Mouse (Mus musculus) forebrain, postnatal 0 days (tissue): ENCODE measurements around the gene Lysmd1. TPM values are rescaled to one million over a fixed set of nuclear protein-coding genes. Genes with fewer than 3 reads are reported as not detected.

Experiments
- ATAC-seq: fragments of 200-750 bp; cut with Nextera tagmentation; 2 replicates; pipeline ENCODE4 v1.8.0; 2017; ENCODE audit warnings: mild to moderate bottlenecking, moderate library complexity
- DNase-seq: peaks from one replicate; pipeline ENCODE4 v3.0.0-alpha.2; 2015
- H3K27ac ChIP-seq: fragments of 300-500 bp; sonication (generic); 2 replicates; pipeline ENCODE4 v1.5.1; 2014; ENCODE audit warnings: low read depth, mild to moderate bottlenecking, antibody characterized with exemption, low read length, moderate library complexity, mixed read lengths
- H3K27me3 ChIP-seq: fragments of 300-500 bp; sonication (generic); 2 replicates; pipeline ENCODE4 v1.6.1; 2014; ENCODE audit warnings: mild to moderate bottlenecking, low read length, mixed read lengths; ENCODE audit not compliant: insufficient read depth
- H3K36me3 ChIP-seq: fragments of 300-500 bp; sonication (generic); 2 replicates; pipeline ENCODE4 v1.6.1; 2014; ENCODE audit warnings: mild to moderate bottlenecking, moderate library complexity; ENCODE audit not compliant: insufficient read depth
- H3K4me1 ChIP-seq: fragments of 300-500 bp; sonication (generic); 2 replicates; pipeline ENCODE4 v1.6.1; 2014; ENCODE audit warnings: antibody characterized with exemption; ENCODE audit not compliant: insufficient read depth
- H3K4me2 ChIP-seq: fragments of 300-500 bp; sonication (generic); 2 replicates; pipeline ENCODE4 v1.6.1; 2014; ENCODE audit warnings: low read depth, mild to moderate bottlenecking, moderate library complexity
- H3K4me3 ChIP-seq: fragments of 300-500 bp; sonication (generic); 2 replicates; pipeline ENCODE4 v1.5.1; 2014; ENCODE audit warnings: low read depth, low read length, mixed read lengths
- H3K9ac ChIP-seq: fragments of 300-500 bp; sonication (generic); 2 replicates; pipeline ENCODE4 v1.6.1; 2014; ENCODE audit warnings: mild to moderate bottlenecking
- H3K9me3 ChIP-seq: fragments of 300-500 bp; sonication (generic); 2 replicates; pipeline ENCODE4 v1.6.1; 2016; ENCODE audit warnings: low read length
- CTCF ChIP-seq: sonication (generic); IDR thresholded peaks from 2 replicates; pipeline ENCODE4 v1.5.1; 2016; ENCODE audit warnings: antibody characterized with exemption, control low read depth, low read depth
- WGBS: fragments of 180-500 bp; shearing (Covaris S2); extraction: QIAGEN DNeasy Blood & Tissue Kit; methylation state at CpG from one replicate; pipeline ENCODE4 v1.1.7; 2014; 5-methylcytosine and 5-hydroxymethylcytosine counted together
- microRNA-seq, 2 experiments: library from miRNA; unstranded; fragments of <30 nt; microRNA quantifications; one replicate each; pipeline ENCODE4; 2016
- polyA plus RNA-seq: library from polyadenylated mRNA; unstranded; fragments of >200 nt; fragmentation: Nextera tagmentation; extraction: Ambion mirVana; gene quantifications from 2 replicates; pipeline ENCODE4 v1.2.1, GENCODE M21; 2015
- total RNA-seq: library from RNA; depleted of rRNA; stranded (reverse); fragments of >200 nt; gene quantifications from 2 replicates; pipeline ENCODE4 v1.2.3, GENCODE M21; 2014; rRNA removed

The Lysmd1 gene
- total and polyA plus RNA-seq, 2 experiments from 2014 or later: 39.2 to 45.8 TPM

- H3K9me3 ChIP-seq: no peaks in the 10 kb centered on the region
- TF ChIP-seq CTCF: no peak
- H3K27me3 ChIP-seq: no peaks in the 10 kb centered on the region
- WGBS: 87% methylated on average over 9 of the region's 9 CpGs
- ATAC-seq (no peak), DNase-seq (no peak)
- peaks cover 33% of the 10 kb centered on the region for H3K36me3 ChIP-seq
- H3K4me3 ChIP-seq: no peak overlapping the region
- H3K4me1 ChIP-seq: no peaks in the 10 kb centered on the region
- H3K9ac ChIP-seq: no peak overlapping the region
- H3K4me2 ChIP-seq: no peak overlapping the region
- H3K27ac ChIP-seq: no peak overlapping the region
Observed at GRCm38 (mm10) chr3:95184796-95185577, 51.1 kb downstream of the Lysmd1 start.

DNA sequence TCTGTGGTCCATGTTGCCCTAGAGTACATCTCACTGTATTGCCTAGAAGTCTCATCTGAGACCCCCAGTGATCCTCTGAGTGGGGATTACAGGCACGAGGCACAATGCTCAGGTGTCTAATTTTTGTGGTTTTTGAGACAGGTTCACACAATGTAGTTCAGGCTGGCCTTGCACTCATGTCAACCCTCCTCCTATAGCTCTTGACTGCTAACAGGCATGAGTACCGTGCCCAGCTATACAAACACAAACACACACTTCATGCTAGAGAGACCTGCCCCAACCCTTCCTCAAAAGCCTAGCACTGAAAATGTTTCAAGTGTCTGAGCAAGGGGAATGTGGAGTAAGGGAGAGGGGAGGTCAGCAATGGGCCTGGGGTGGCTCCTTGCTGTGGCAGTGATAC lies 52.2 kb downstream of the Lysmd1 start:
- Histone ChIP-seq H3K9me3 (no peaks in the 10 kb centered on the region), H3K9ac (no peak overlapping the region), H3K27me3 (no peaks in the 10 kb centered on the region), H3K4me3 (no peak overlapping the region), H3K4me1 (no peaks in the 10 kb centered on the region), H3K36me3 (peaks cover 33% of the 10 kb centered on the region), H3K4me2 (no peak overlapping the region), H3K27ac (no peak overlapping the region)
- no peak for TF ChIP-seq CTCF
- ATAC-seq (no peak), DNase-seq (no peak)
- 93% methylated on average over 2 of the region's 2 CpGs for WGBS

DNA sequence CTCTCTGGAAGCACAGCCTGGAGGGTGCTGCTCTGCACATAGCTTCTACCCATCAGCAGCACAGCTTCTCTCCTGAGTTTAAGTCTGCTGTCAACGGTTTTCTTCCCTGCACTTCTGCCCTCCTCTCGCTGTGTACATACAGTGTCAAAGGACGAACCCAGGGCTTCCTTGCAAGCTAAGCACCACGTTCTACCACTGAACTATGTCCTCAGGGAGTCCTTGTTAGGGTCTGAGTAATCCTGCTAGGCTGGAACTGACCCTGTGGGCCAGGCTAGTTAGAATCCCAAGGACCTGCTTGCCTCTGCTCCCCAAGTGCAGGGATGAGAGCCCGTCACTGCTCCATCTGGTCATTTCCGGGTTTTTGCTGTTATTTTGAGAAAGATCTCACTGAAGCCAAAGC lies 53.0 kb downstream of the Lysmd1 start:
- Histone ChIP-seq H3K4me2 (no peak overlapping the region), H3K4me1 (no peaks in the 10 kb centered on the region), H3K4me3 (no peak overlapping the region), H3K27ac (no peak overlapping the region), H3K9me3 (no peaks in the 10 kb centered on the region), H3K9ac (no peak overlapping the region), H3K36me3 (peaks cover 33% of the 10 kb centered on the region), H3K27me3 (no peaks in the 10 kb centered on the region)
- WGBS: 89% methylated on average over 6 of the region's 6 CpGs
- no peak for ATAC-seq
- TF ChIP-seq CTCF: no peak
- no peak for DNase-seq

Small RNA genes within 50 kb of the gene (microRNA-seq; reads per million reads assigned to microRNA genes)
- gene Mir8099-1: 0 reads per million in 2 experiments

Other genes starting within 250 kb of the Lysmd1 start
- gene Psmb4, start 247.1 kb upstream of the Lysmd1 start, total RNA-seq: 341 and 498 TPM in 2 replicates
- gene Psmb4, start 247.1 kb upstream of the Lysmd1 start, polyA plus RNA-seq: 367 and 417 TPM in 2 replicates
- gene Selenbp1, start 201.0 kb upstream of the Lysmd1 start, total RNA-seq: 10.2 and 16.6 TPM in 2 replicates
- gene Selenbp1, start 201.0 kb upstream of the Lysmd1 start, polyA plus RNA-seq: 11.6 and 11.9 TPM in 2 replicates
- 14.8 and 18.7 TPM in 2 replicates for gene Rfx5, start 180.0 kb upstream of the Lysmd1 start, total RNA-seq
- gene Rfx5, start 180.0 kb upstream of the Lysmd1 start, polyA plus RNA-seq: 3.5 and 4.1 TPM in 2 replicates
- 69.9 and 79.8 TPM in 2 replicates for gene Pi4kb, start 159.4 kb upstream of the Lysmd1 start, total RNA-seq
- 24.6 and 25.5 TPM in 2 replicates for gene Pi4kb, start 159.4 kb upstream of the Lysmd1 start, polyA plus RNA-seq
- gene Zfp687, start 118.6 kb upstream of the Lysmd1 start, total RNA-seq: 20.3 and 23.1 TPM in 2 replicates
- gene Zfp687, start 118.6 kb upstream of the Lysmd1 start, polyA plus RNA-seq: 9.8 and 13.1 TPM in 2 replicates
- 203 and 255 TPM in 2 replicates for gene Psmd4, start 91.5 kb upstream of the Lysmd1 start, total RNA-seq
- gene Psmd4, start 91.5 kb upstream of the Lysmd1 start, polyA plus RNA-seq: 278 and 279 TPM in 2 replicates
- 19.5 and 22.6 TPM in 2 replicates for gene Pip5k1a, start 27.2 kb upstream of the Lysmd1 start, total RNA-seq
- gene Pip5k1a, start 27.2 kb upstream of the Lysmd1 start, polyA plus RNA-seq: 13.8 and 14.5 TPM in 2 replicates
- gene Vps72, start 23.1 kb upstream of the Lysmd1 start, total RNA-seq: 88.6 and 92.8 TPM in 2 replicates
- gene Vps72, start 23.1 kb upstream of the Lysmd1 start, polyA plus RNA-seq: 164 and 191 TPM in 2 replicates
- 0.24 and 1.5 TPM in 2 replicates for gene Tmod4, start 9.6 kb upstream of the Lysmd1 start, total RNA-seq
- 0.39 and 0.62 TPM in 2 replicates for gene Tmod4, start 9.6 kb upstream of the Lysmd1 start, polyA plus RNA-seq
- gene Scnm1, start 77 bp upstream of the Lysmd1 start, total RNA-seq: 47.6 and 52.7 TPM in 2 replicates
- 83.3 and 88.9 TPM in 2 replicates for gene Scnm1, start 77 bp upstream of the Lysmd1 start, polyA plus RNA-seq
- 1.2 and 1.3 TPM in 2 replicates for gene Tnfaip8l2, start 8.3 kb downstream of the Lysmd1 start, total RNA-seq
- 1.8 and 3.3 TPM in 2 replicates for gene Tnfaip8l2, start 8.3 kb downstream of the Lysmd1 start, polyA plus RNA-seq
- gene Sema6c, start 26.4 kb downstream of the Lysmd1 start, total RNA-seq: 75.2 and 94.1 TPM in 2 replicates
- gene Sema6c, start 26.4 kb downstream of the Lysmd1 start, polyA plus RNA-seq: 24.2 and 28.4 TPM in 2 replicates
- gene Gabpb2, start 83.8 kb downstream of the Lysmd1 start, total RNA-seq: 6.1 and 9.9 TPM in 2 replicates
- gene Gabpb2, start 83.8 kb downstream of the Lysmd1 start, polyA plus RNA-seq: 0.54 and 1.5 TPM in 2 replicates
- gene Cdc42se1, start 94.6 kb downstream of the Lysmd1 start, total RNA-seq: 55.7 and 68.0 TPM in 2 replicates
- 54.2 and 54.9 TPM in 2 replicates for gene Cdc42se1, start 94.6 kb downstream of the Lysmd1 start, polyA plus RNA-seq
- gene Mllt11, start 98.1 kb downstream of the Lysmd1 start, total RNA-seq: 207 and 235 TPM in 2 replicates
- 578 and 712 TPM in 2 replicates for gene Mllt11, start 98.1 kb downstream of the Lysmd1 start, polyA plus RNA-seq
- gene Gm128, start 107.5 kb downstream of the Lysmd1 start, total RNA-seq: 0.29 TPM in 1 of 2 replicates, not detected in the other
- gene Gm128, start 107.5 kb downstream of the Lysmd1 start, polyA plus RNA-seq: 0.11 and 0.28 TPM in 2 replicates
- 0.23 and 0.33 TPM in 2 replicates for gene Bnipl, start 117.1 kb downstream of the Lysmd1 start, total RNA-seq
- gene Bnipl, start 117.1 kb downstream of the Lysmd1 start, polyA plus RNA-seq: not detected in 2 replicates
- gene Mindy1, start 147.3 kb downstream of the Lysmd1 start, total RNA-seq: 29.5 and 35.4 TPM in 2 replicates
- 33.6 and 38.9 TPM in 2 replicates for gene Mindy1, start 147.3 kb downstream of the Lysmd1 start, polyA plus RNA-seq
- gene Prune1, start 148.0 kb downstream of the Lysmd1 start, total RNA-seq: 47.2 and 59.0 TPM in 2 replicates
- 51.4 and 60.4 TPM in 2 replicates for gene Prune1, start 148.0 kb downstream of the Lysmd1 start, polyA plus RNA-seq
- 0.14 and 0.54 TPM in 2 replicates for gene Anxa9, start 173.1 kb downstream of the Lysmd1 start, total RNA-seq
- gene Anxa9, start 173.1 kb downstream of the Lysmd1 start, polyA plus RNA-seq: 0.24 and 0.40 TPM in 2 replicates
- gene Cers2, start 180.7 kb downstream of the Lysmd1 start, total RNA-seq: 59.4 and 72.6 TPM in 2 replicates
- 68.6 and 77.9 TPM in 2 replicates for gene Cers2, start 180.7 kb downstream of the Lysmd1 start, polyA plus RNA-seq
- 49.9 and 56.1 TPM in 2 replicates for gene Setdb1, start 223.1 kb downstream of the Lysmd1 start, total RNA-seq
- 24.1 and 28.3 TPM in 2 replicates for gene Setdb1, start 223.1 kb downstream of the Lysmd1 start, polyA plus RNA-seq